Mouse (Mus musculus) embryonic facial prominence, embryonic 15.5 days (tissue): Measurements from ENCODE around the gene Cers2. TPM values are rescaled to one million over a fixed set of nuclear protein-coding genes. Genes with fewer than 3 reads are reported as not detected.

Experiments
- ATAC-seq: fragments of 200-750 bp; cut with Nextera tagmentation; 2 replicates; pipeline ENCODE4 v1.8.0; 2017; ENCODE audit warnings: low read depth, moderate TSS enrichment; ENCODE audit not compliant: insufficient number of reproducible peaks, low FRiP score, low TSS enrichment
- H3K27ac ChIP-seq: fragments of 300-500 bp; sonication (generic); replicated peaks from 2 replicates; pipeline ENCODE4 v1.5.1; 2015; ENCODE audit warnings: mild to moderate bottlenecking, inconsistent platforms
- H3K27me3 ChIP-seq: fragments of 300-500 bp; sonication (generic); 2 replicates; pipeline ENCODE4 v1.6.1; 2015; ENCODE audit warnings: inconsistent platforms
- H3K36me3 ChIP-seq: fragments of 300-500 bp; sonication (generic); 2 replicates; pipeline ENCODE4 v1.6.1; 2015; ENCODE audit warnings: mild to moderate bottlenecking, inconsistent platforms
- H3K4me1 ChIP-seq: fragments of 300-500 bp; sonication (generic); 2 replicates; pipeline ENCODE4 v1.6.1; 2015; ENCODE audit warnings: inconsistent platforms
- H3K4me2 ChIP-seq: fragments of 300-500 bp; sonication (generic); replicated peaks from 2 replicates; pipeline ENCODE4 v1.6.1; 2015; ENCODE audit warnings: mild to moderate bottlenecking, inconsistent platforms
- H3K4me3 ChIP-seq: fragments of 300-500 bp; sonication (generic); replicated peaks from 2 replicates; pipeline ENCODE4 v1.5.1; 2015; ENCODE audit warnings: mild to moderate bottlenecking, inconsistent platforms
- H3K9ac ChIP-seq: fragments of 300-500 bp; sonication (generic); 2 replicates; pipeline ENCODE4 v1.6.1; 2015; ENCODE audit warnings: inconsistent platforms
- H3K9me3 ChIP-seq: fragments of 300-500 bp; sonication (generic); replicated peaks from 2 replicates; pipeline ENCODE4 v1.6.1; 2016; ENCODE audit warnings: inconsistent platforms
- WGBS: fragments of 180-500 bp; shearing (Covaris S2); methylation state at CpG from one replicate; pipeline ENCODE4 v1.1.7; 2015; 5-methylcytosine and 5-hydroxymethylcytosine counted together
- polyA plus RNA-seq: library from polyadenylated mRNA; unstranded; fragments of >200 nt; fragmentation: Nextera tagmentation; extraction: Ambion mirVana; gene quantifications from 2 replicates; pipeline ENCODE4 v1.2.1, GENCODE M21; 2015

The Cers2 gene
- polyA plus RNA-seq, 1 experiment from 2014 or later, result 153 TPM

- H3K36me3 ChIP-seq, result no peaks in the 10 kb centered on the region
- H3K4me3 ChIP-seq, result peak within 1 kb of the TSS; percentile 79
- H3K4me1 ChIP-seq, result peaks cover 29% of the 10 kb centered on the region
- peak within 1 kb of the TSS; percentile 98 for H3K27ac ChIP-seq
- peak within 1 kb of the TSS; percentile 72 for H3K4me2 ChIP-seq
- H3K9me3 ChIP-seq, result no peaks in the 10 kb centered on the region
- H3K27me3 ChIP-seq, result no peaks in the 10 kb centered on the region
- WGBS, result under 1% methylated on average over 53 of the region's 53 CpGs
- ATAC-seq, result peak; percentile 90
- peak within 1 kb of the TSS; percentile 75 for H3K9ac ChIP-seq
Measured at GRCm38 (mm10) chr3:95281216-95282126, 33.1 kb upstream of the Cers2 start, which contains the start of the genes Mindy1 and Prune1. TSS of gene Mindy1 (plus strand) at chr3:95281345. TSS of gene Prune1 (minus strand) at chr3:95282076.

- Histone ChIP-seq H3K27me3 (no peaks in the 10 kb centered on the region), H3K4me2 (peak overlapping the region; percentile 72), H3K36me3 (peaks cover under 1% of the 10 kb centered on the region; the same call in 1 of the 2 replicates), H3K27ac (peak overlapping the region; percentile 98), H3K9ac (peak overlapping the region; percentile 71), H3K4me3 (peak overlapping the region; percentile 79), H3K4me1 (peaks cover 29% of the 10 kb centered on the region), H3K9me3 (no peaks in the 10 kb centered on the region)
- WGBS, result 1% methylated on average over 11 of the region's 11 CpGs
- ATAC-seq, result no peak
Measured at GRCm38 (mm10) chr3:95282381-95282864, 32.2 kb upstream of the Cers2 start.

GRCm38 (mm10) chr3:95282865-95283588 lies 31.6 kb upstream of the Cers2 start:
- Histone ChIP-seq H3K4me2 (peak overlapping the region; percentile 72), H3K4me3 (peak overlapping the region; percentile 79), H3K27ac (peak overlapping the region; percentile 98), H3K4me1 (peaks cover 29% of the 10 kb centered on the region), H3K9ac (peak overlapping the region; percentile 71), H3K9me3 (no peaks in the 10 kb centered on the region), H3K36me3 (peaks cover 6% of the 10 kb centered on the region), H3K27me3 (no peaks in the 10 kb centered on the region)
- WGBS, result under 1% methylated on average over 50 of the region's 51 CpGs
- ATAC-seq, result peak; percentile 84

- no peaks in the 10 kb centered on the region for H3K27me3 ChIP-seq
- 2% methylated on average over 7 of the region's 7 CpGs for WGBS
- peak overlapping the region; percentile 79 for H3K4me3 ChIP-seq
- peak overlapping the region; percentile 72 for H3K4me2 ChIP-seq
- ATAC-seq, result no peak
- H3K9me3 ChIP-seq, result no peaks in the 10 kb centered on the region
- peak overlapping the region; percentile 71 for H3K9ac ChIP-seq
- H3K27ac ChIP-seq, result peak overlapping the region; percentile 98
- H3K4me1 ChIP-seq, result peaks cover 29% of the 10 kb centered on the region
- H3K36me3 ChIP-seq, result peaks cover 12% of the 10 kb centered on the region
Measured at GRCm38 (mm10) chr3:95283589-95283941, 31.0 kb upstream of the Cers2 start.

GRCm38 (mm10) chr3:95284062-95284461 lies 30.5 kb upstream of the Cers2 start:
- Histone ChIP-seq H3K4me1 (peaks cover 29% of the 10 kb centered on the region), H3K36me3 (peaks cover 15% of the 10 kb centered on the region), H3K9me3 (no peaks in the 10 kb centered on the region), H3K4me2 (peak overlapping the region; percentile 72), H3K4me3 (peak overlapping the region; percentile 79), H3K27me3 (no peaks in the 10 kb centered on the region), H3K9ac (peak overlapping the region; percentile 71), H3K27ac (peak overlapping the region; percentile 98)
- 9% methylated on average over 1 of the region's 1 CpGs for WGBS
- no peak for ATAC-seq

- Histone ChIP-seq H3K4me1 (peaks cover 28% of the 10 kb centered on the region), H3K9me3 (no peaks in the 10 kb centered on the region), H3K27ac (no peak overlapping the region), H3K9ac (0 out of 2 replicates have a peak overlapping the region, but pooled peaks have one; percentile 7), H3K36me3 (peaks cover 15% of the 10 kb centered on the region), H3K27me3 (no peaks in the 10 kb centered on the region), H3K4me3 (peak overlapping the region; percentile 79; the same call in 1 of the 2 replicates), H3K4me2 (peak overlapping the region; percentile 72)
- ATAC-seq, result no peak
- 76% methylated on average over 12 of the region's 12 CpGs for WGBS
Measured at GRCm38 (mm10) chr3:95284501-95285281, 29.9 kb upstream of the Cers2 start.

- 91% methylated on average over 5 of the region's 5 CpGs for WGBS
- Histone ChIP-seq H3K27me3 (no peaks in the 10 kb centered on the region), H3K36me3 (peaks cover 18% of the 10 kb centered on the region), H3K4me3 (no peak overlapping the region), H3K9ac (no peak overlapping the region), H3K4me2 (no peak overlapping the region), H3K9me3 (no peaks in the 10 kb centered on the region), H3K4me1 (peaks cover 25% of the 10 kb centered on the region), H3K27ac (no peak overlapping the region)
- ATAC-seq, result no peak
Measured at GRCm38 (mm10) chr3:95285390-95285789, 29.2 kb upstream of the Cers2 start.

- H3K4me3 ChIP-seq, result no peak overlapping the region
- no peak overlapping the region for H3K4me2 ChIP-seq
- no peak overlapping the region for H3K27ac ChIP-seq
- no peak for ATAC-seq
- peaks cover 20% of the 10 kb centered on the region for H3K4me1 ChIP-seq
- peaks cover 24% of the 10 kb centered on the region for H3K36me3 ChIP-seq
- no peaks in the 10 kb centered on the region for H3K9me3 ChIP-seq
- H3K9ac ChIP-seq, result no peak overlapping the region
- no peaks in the 10 kb centered on the region for H3K27me3 ChIP-seq
- 68% methylated on average over 5 of the region's 5 CpGs for WGBS
Measured at GRCm38 (mm10) chr3:95286011-95286410, 28.6 kb upstream of the Cers2 start.

GRCm38 (mm10) chr3:95286510-95286909 lies 28.1 kb upstream of the Cers2 start:
- peaks cover 20% of the 10 kb centered on the region for H3K4me1 ChIP-seq
- no peak overlapping the region for H3K9ac ChIP-seq
- 71% methylated on average over 7 of the region's 7 CpGs for WGBS
- H3K4me2 ChIP-seq, result no peak overlapping the region
- no peaks in the 10 kb centered on the region for H3K9me3 ChIP-seq
- H3K27ac ChIP-seq, result no peak overlapping the region
- no peak for ATAC-seq
- H3K27me3 ChIP-seq, result no peaks in the 10 kb centered on the region
- peaks cover 29% of the 10 kb centered on the region for H3K36me3 ChIP-seq
- no peak overlapping the region for H3K4me3 ChIP-seq

GRCm38 (mm10) chr3:95287541-95287940 lies 27.1 kb upstream of the Cers2 start:
- Histone ChIP-seq H3K9me3 (no peaks in the 10 kb centered on the region), H3K36me3 (peaks cover 38% of the 10 kb centered on the region), H3K4me3 (no peak overlapping the region), H3K4me1 (peaks cover 20% of the 10 kb centered on the region), H3K27ac (no peak overlapping the region), H3K9ac (no peak overlapping the region), H3K27me3 (no peaks in the 10 kb centered on the region), H3K4me2 (no peak overlapping the region)
- whole genome bisulfite sequencing, result 85% methylated on average over 3 of the region's 3 CpGs
- ATAC-seq, result no peak
